ENCODE assay signal across 8 mouse cellular contexts in genomic region chr2:158652985-158653384, GRCm38 (mm10). TPM values are rescaled to one million over a fixed set of nuclear protein-coding genes. Genes with fewer than 3 reads are reported as not detected.
A peak's percentile ranks its signal among the peaks of the same experiment; 100 is the strongest.
DNase-seq lines count a peak whose midpoint lies in the region; ATAC-seq and TF ChIP-seq lines count a peak whose summit lies in the region.
"Had no signal": no experiment of that assay in that cellular context is flagged by ENCODE, and none has a peak within 500 bp of the region (broad histone marks: within the 10 kb centered on the region; RNA-seq: fewer than 3 reads in every experiment).

No protein-coding gene starts in this region.

- H3K4me2 ChIP-seq in intestine, embryonic 15.5 days (replicated peaks): no peak overlapping the region
- no peak overlapping the region for H3K4me2 ChIP-seq in midbrain, embryonic 14.5 days (ENCODE audit: low read length)

- no peak overlapping the region for H3K4me3 ChIP-seq in intestine, embryonic 15.5 days (replicated peaks)
- no peak overlapping the region for H3K4me3 ChIP-seq in midbrain, embryonic 14.5 days (replicated peaks; ENCODE audit: low read depth, low read length)
- H3K4me3 ChIP-seq in small intestine, adult 2 months (ENCODE audit: low read depth, low read length): no peak overlapping the region

- H3K9me3 ChIP-seq in intestine, embryonic 15.5 days: no peaks in the 10 kb centered on the region
- no peaks in the 10 kb centered on the region for H3K9me3 ChIP-seq in midbrain, embryonic 14.5 days (ENCODE audit: control insufficient read depth, low read length)

- no peak overlapping the region for H3K27ac ChIP-seq in intestine, embryonic 15.5 days
- no peak overlapping the region for H3K27ac ChIP-seq in midbrain, embryonic 14.5 days (replicated peaks; ENCODE audit: low read depth, low read length)
- H3K27ac ChIP-seq in small intestine, adult 2 months (ENCODE audit: insufficient read depth, low read depth, low read length): no peak overlapping the region
- H3K27ac ChIP-seq: macrophage had no signal

- DNase-seq in adipocyte (ENCODE audit: low spot score): peak; percentile 86
- DNase-seq in cerebellum, postnatal 25 days: peak; percentile 63 to 82
- DNase-seq in frontal cortex, postnatal 25 days (ENCODE audit: low spot score in 2 of 2): peak; percentile 71 to 81
- peak; percentile 88 to 92 for DNase-seq in left cerebral cortex, postnatal 14 days (ENCODE audit: low spot score in 2 of 2)
- DNase-seq in midbrain, embryonic 14.5 days: peak; percentile 89

- no peaks in the 10 kb centered on the region for H3K27me3 ChIP-seq in intestine, embryonic 15.5 days (replicated peaks)
- no peaks in the 10 kb centered on the region for H3K27me3 ChIP-seq in midbrain, embryonic 14.5 days (ENCODE audit: control insufficient read depth, insufficient read depth, low read length)
- no peaks in the 10 kb centered on the region for H3K27me3 ChIP-seq in small intestine, adult 2 months (ENCODE audit: control insufficient read depth, insufficient read depth, low read length)

- TF ChIP-seq CTCF in small intestine, adult 2 months (IDR thresholded peaks at IDR 0.05; ENCODE audit: extremely low read depth, insufficient read length, insufficient replicate concordance, low read depth, low read length): peak; percentile 89

- TF ChIP-seq POLR2A in small intestine, adult 2 months (IDR thresholded peaks at IDR 0.05; ENCODE audit: low read depth, low read length): no peak

- WGBS in intestine, embryonic 15.5 days: 12% methylated on average over 4 of the region's 4 CpGs
- 6% methylated on average over 4 of the region's 4 CpGs for WGBS in midbrain, embryonic 14.5 days
- WGBS in small intestine, adult 2 months: 8% methylated on average over 4 of the region's 4 CpGs

- H3K36me3 ChIP-seq in intestine, embryonic 15.5 days: no peaks in the 10 kb centered on the region
- H3K36me3 ChIP-seq in midbrain, embryonic 14.5 days (ENCODE audit: control insufficient read depth, insufficient read depth, low read length): no peaks in the 10 kb centered on the region
- H3K36me3 ChIP-seq in small intestine, adult 2 months (ENCODE audit: control insufficient read depth, insufficient read depth, low read length): no peaks in the 10 kb centered on the region

- ATAC-seq in intestine, embryonic 15.5 days: peak; percentile 49; the same call in 1 of the 2 replicates
- no peak for ATAC-seq in midbrain, embryonic 14.5 days (ENCODE audit: low FRiP score, low TSS enrichment)

- intact Hi-C loops in left cerebral cortex, postnatal 14 days (cut with DNase I): no loop called here

- H3K4me1 ChIP-seq in intestine, embryonic 15.5 days (replicated peaks): no peaks in the 10 kb centered on the region
- no peaks in the 10 kb centered on the region for H3K4me1 ChIP-seq in midbrain, embryonic 14.5 days (ENCODE audit: control insufficient read depth, insufficient read depth, low read length)
- 0 out of 2 replicates have a peak, but pooled peaks cover under 1% of the 10 kb centered on the region for H3K4me1 ChIP-seq in small intestine, adult 2 months (ENCODE audit: control insufficient read depth, insufficient read depth, insufficient read length, low read length)

- no peak overlapping the region for H3K9ac ChIP-seq in intestine, embryonic 15.5 days
- no peak overlapping the region for H3K9ac ChIP-seq in midbrain, embryonic 14.5 days (replicated peaks; ENCODE audit: low read length)

RNA-seq across cellular contexts. Expression of gene Ppp1r16b, which starts 12.2 kb away (rescaled TPM):
- 4.1 and 4.2 TPM in 2 replicates for polyA plus RNA-seq in intestine, embryonic 15.5 days (2015; fragmentation: Nextera tagmentation; extraction: Ambion mirVana)
- total RNA-seq in left cerebral cortex, postnatal 14 days (2021): 10 to 100 TPM; 74.2 to 76.5 TPM
- polyA plus RNA-seq in midbrain, embryonic 14.5 days (2014; fragmentation: Nextera tagmentation; extraction: Ambion mirVana): 16.1 and 21.0 TPM in 2 replicates
- 3.6 and 3.9 TPM in 2 replicates for polyA plus RNA-seq in small intestine, adult 2 months (2012; rRNA removed)

RNA-seq across cellular contexts. Expression of gene Actr5, which starts 28.3 kb away (rescaled TPM):
- 9.3 and 9.4 TPM in 2 replicates for polyA plus RNA-seq in intestine, embryonic 15.5 days (2015; fragmentation: Nextera tagmentation; extraction: Ambion mirVana)
- 10 to 100 TPM in 1 of 2 experiments, 1 to 10 TPM in 1; 9.1 to 10.1 TPM for total RNA-seq in left cerebral cortex, postnatal 14 days (2021)
- 13.9 and 14.8 TPM in 2 replicates for polyA plus RNA-seq in midbrain, embryonic 14.5 days (2014; fragmentation: Nextera tagmentation; extraction: Ambion mirVana)
- 5.5 and 7.7 TPM in 2 replicates for polyA plus RNA-seq in small intestine, adult 2 months (2012; rRNA removed)

RNA-seq across cellular contexts. Expression of gene Slc32a1, which starts 42.4 kb away (rescaled TPM):
- polyA plus RNA-seq in intestine, embryonic 15.5 days (2015; fragmentation: Nextera tagmentation; extraction: Ambion mirVana): not detected in 2 replicates
- total RNA-seq in left cerebral cortex, postnatal 14 days (2021): 10 to 100 TPM; 89.6 to 100.0 TPM
- 7.6 and 8.6 TPM in 2 replicates for polyA plus RNA-seq in midbrain, embryonic 14.5 days (2014; fragmentation: Nextera tagmentation; extraction: Ambion mirVana)
- polyA plus RNA-seq in small intestine, adult 2 months (2012; rRNA removed): not detected in 2 replicates
